Mouse (Mus musculus) adipocyte (in vitro differentiated cells): ENCODE measurements around the gene Foxp1.

Experiments
- DNase-seq: peaks from one replicate; pipeline ENCODE4 v3.0.0-alpha.2; 2016; ENCODE audit warnings: low spot score

The Foxp1 gene

DNA sequence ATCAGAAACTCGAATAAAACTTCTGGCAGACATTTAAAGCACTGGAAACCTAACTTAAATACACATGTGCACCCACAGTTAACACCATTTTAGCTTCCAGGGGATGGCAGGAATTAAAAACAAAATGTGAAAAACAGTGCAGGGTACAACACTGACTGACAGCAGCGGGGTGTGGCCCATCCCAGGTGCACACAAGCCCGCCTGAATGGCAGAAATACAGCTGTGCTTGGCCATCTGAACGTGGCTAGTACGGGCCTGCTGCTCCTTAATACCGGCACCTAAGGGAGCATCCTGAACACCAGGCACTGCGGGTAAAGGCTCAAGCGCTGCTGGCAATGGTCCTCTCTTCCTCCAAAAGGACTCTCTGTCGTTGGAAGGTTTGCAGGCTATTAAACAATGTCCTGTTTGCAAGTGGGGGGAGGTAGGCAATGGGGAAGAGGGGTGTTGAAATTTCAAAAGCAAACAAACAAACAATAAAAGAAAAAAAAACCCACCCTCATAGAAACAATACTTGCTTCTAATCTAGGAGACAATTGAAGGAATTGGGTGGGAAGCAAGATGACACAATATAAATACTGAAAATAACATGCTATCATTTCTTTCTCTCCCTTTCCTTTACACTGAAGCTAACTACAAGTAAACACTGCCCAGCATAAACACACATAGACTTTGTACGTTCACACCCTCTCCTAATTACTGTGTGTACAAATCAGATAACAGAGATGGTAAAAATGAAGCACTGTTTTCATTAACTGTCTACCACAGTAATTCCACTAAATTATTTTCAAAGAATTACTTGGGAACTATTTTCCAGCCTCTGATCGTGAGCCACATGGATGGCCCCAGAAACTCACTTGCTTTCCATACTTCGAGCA lies 501.7 kb downstream of the Foxp1 start:
- DNase-seq: no peak

GRCm38 (mm10) chr6:99019716-99020115 lies 502.8 kb downstream of the Foxp1 start:
- DNase-seq: no peak

DNA sequence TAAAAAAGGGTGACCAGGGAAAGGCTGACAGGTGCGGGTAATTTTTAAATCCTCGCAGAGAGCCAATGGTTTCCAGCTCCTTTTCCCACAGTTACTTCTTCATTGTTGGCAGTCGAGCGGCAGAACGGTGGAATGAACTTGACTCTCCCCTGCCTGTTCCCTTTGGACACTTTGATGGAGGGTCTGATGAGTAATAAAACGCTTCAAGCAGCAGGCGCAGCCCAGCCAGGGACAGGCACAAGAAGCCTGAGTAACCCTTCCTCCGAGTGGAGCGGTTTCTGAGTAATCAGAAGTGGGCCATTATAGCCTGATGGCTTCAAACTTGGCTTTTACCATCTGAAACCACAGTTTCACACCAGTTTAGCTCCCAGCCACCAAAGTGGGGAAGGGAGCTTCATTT lies 503.3 kb downstream of the Foxp1 start:
- DNase-seq: no peak

- no peak for DNase-seq
Measured at GRCm38 (mm10) chr6:99013866-99014502, 508.5 kb downstream of the Foxp1 start.

GRCm38 (mm10) chr6:99013119-99013865 lies 509.2 kb downstream of the Foxp1 start:
- DNase-seq: no peak

- no peak for DNase-seq
Measured at GRCm38 (mm10) chr6:99011895-99012584, 510.5 kb downstream of the Foxp1 start.

- no peak for DNase-seq
Measured at GRCm38 (mm10) chr6:99009771-99010170, 512.8 kb downstream of the Foxp1 start.

- DNase-seq: no peak
Measured at GRCm38 (mm10) chr6:99008565-99008964, 514.0 kb downstream of the Foxp1 start.

GRCm38 (mm10) chr6:99007542-99007941 lies 515.0 kb downstream of the Foxp1 start:
- DNase-seq: no peak

- DNase-seq: no peak
Measured at GRCm38 (mm10) chr6:99004255-99004997, 518.1 kb downstream of the Foxp1 start.

DNA sequence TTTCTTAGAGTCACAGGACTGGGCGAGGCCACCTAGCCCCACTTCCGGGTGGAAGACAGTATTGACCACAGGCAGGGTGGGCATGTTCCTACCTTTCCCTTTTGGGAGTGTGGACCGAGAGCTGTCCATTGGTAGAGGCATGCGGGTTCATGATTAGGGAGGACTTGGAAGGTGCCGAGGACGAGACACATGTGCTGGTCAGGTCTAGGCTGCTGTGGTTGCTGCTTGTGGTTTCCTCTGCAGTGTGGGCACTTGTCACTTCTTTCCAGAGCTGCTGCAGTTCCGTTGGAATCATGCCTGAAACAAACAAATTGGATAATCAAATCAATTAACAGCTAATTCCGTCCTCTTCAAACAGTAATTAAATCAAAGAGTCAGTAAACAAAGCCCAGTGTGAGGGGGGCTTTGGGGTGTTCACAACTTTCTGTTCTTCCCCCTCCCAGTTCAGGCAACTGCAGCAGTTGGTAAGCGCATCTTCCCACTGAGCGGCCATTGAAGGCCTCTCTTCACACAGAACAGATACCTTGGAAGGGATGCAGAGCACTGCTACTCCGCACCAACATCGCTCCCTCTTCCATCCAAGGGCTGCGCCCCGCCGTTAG lies 519.3 kb downstream of the Foxp1 start:
- no peak for DNase-seq

DNA sequence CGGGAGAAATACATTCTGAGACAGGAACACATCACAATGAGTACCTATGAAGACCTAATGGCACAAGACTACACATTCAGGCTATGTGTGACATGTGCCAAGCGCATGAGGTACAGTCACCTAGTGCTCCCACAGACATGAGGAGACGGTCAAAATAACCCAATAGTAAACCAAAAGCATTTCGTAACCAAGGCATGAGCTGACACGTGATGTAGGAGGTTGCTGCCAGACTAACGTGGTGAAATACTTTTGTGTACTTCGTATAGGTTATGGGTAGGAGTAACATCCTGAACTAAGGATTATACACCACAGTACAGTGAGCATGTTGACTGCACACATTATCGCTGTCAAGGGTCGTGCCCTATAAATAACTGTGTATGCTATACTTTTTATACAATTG lies 520.9 kb downstream of the Foxp1 start:
- no peak for DNase-seq

DNA sequence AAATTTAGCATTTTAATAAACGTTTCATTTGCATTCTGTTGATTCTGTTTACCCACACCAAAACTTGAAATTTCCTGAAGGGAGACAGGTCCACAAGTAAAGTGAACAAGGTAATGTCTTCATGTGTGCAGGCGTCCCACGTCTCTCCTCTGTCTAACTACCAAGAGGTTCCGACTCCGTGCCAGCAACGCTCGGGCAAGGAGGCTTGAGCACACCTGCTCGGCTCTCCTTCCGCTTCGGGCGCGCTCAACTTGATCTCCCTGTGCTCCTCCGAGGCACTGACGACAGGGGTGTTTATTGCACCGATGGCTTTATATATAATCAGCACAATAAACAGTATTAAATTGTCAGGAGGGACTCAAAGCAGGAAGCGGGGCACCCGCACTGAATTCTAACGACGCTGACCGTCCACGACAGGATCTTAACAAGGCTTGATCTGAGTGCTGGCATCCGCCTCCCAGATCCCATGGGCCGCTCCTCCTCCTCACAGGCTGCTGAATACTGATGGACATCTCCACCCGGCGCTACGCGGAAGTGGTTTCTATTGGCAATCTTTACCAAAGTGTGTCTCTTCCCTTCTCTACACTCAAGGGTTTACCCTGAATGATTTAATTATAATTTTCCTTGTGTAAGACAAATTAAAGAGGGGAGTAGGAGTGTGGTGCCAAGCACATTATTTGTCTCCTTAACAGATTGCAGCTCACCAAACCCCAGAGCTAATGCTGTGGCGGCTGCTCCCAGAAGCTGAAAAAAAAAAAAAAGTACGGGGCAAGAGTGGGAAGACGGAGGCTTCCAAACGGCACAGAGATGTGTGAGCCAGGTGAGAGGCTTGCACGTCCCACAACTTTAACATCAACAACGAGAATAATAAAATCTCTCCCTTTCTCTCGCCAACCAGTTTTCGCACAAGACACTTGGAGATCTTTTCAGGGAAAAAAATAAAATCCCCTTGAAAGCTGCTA lies 523.3 kb downstream of the Foxp1 start:
- DNase-seq: no peak

DNA sequence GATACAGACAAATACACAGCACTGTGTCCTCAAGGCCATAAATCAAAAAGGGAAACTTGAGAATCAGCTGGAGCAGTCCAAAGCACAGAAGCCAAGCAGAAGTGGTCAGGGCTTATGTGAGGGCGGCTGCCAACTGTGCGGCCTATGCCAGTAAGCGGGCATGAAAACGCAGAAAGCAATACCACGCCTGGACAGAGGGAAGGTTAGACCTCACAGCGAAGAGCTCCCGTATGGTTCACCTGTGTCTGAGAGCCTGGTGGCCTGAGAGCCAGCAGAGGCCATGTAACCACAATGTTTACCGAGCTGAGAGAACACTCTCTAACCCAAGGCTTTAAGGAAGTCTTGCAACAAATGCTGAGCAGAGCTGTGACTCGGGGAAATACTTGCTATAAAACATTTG lies 524.8 kb downstream of the Foxp1 start:
- DNase-seq: peak; percentile 9

DNA sequence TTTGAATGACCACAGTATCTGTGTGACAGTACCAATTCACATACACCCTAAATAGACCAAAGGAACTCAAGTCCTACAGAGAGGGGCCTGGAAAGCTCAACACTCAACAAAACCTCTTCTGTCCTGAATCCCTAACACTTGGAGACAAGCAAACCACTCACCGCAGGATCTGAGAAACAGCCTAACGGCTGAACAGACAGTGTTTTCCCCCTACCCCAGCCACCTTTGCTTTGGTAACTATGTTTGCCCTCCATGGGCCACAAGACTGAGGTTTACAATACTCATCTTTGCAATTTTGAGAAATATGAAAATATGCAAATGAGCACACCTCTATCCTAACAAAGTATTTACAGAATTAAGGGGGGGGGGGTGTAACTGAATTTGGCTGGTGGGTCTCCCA lies 525.7 kb downstream of the Foxp1 start:
- no peak for DNase-seq

GRCm38 (mm10) chr6:98996346-98996745 lies 526.2 kb downstream of the Foxp1 start:
- no peak for DNase-seq

- DNase-seq: no peak
Measured at GRCm38 (mm10) chr6:98995681-98996080, 526.8 kb downstream of the Foxp1 start.

- DNase-seq: no peak
Measured at GRCm38 (mm10) chr6:98994902-98995301, 527.6 kb downstream of the Foxp1 start.

DNA sequence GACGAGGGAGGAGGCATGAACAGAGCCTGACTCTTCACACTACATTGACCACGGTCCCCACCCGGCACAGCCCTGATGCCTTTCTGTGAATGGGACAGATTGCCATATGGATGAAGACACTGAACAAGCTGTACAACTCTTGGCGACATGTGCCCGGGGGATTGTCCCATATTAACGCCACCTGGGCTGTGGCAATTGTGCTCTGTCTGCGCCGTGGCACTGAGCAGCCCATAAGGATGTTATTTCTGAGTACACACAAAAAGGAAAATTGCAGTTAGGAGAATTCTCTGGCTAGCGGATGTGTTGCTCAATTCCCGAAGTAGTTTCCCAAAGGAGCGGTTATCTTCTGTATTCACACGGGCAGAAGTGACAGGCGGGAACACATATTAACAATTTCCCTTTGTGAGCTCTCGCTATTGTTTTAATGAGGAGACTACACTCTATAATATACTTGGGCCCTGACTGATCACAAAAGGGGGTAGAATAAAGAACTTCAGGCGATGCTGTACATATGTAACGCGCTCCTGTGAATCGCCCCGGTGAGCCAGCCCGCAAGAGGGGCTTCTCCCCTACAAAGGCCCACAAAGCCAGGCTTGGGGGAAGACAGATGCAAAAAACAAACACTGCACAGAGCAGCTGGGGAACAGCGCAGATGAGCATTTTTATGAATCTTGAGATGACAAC lies 528.3 kb downstream of the Foxp1 start:
- no peak for DNase-seq
